Mouse (Mus musculus): ENCODE measurements around the gene Coa7. TPM values are rescaled to one million over a fixed set of nuclear protein-coding genes. Genes with fewer than 3 reads are reported as not detected.
A peak's percentile ranks its signal among the peaks of the same experiment; 100 is the strongest.

Coa7 gene
- polyA plus RNA-seq, 1 experiment from 2014 or later, result 43.1 TPM

GRCm38 (mm10) chr4:108338321-108338733 lies 10.4 kb downstream of the Coa7 start:
- no peak overlapping the region for H3K4me3 ChIP-seq (ENCODE audit: low read length)
- H3K27me3 ChIP-seq (ENCODE audit: control insufficient read depth, insufficient read depth, low read depth, low read length), result no peaks in the 10 kb centered on the region
- 48% methylated on average over 9 of the region's 9 CpGs for WGBS
- H3K4me1 ChIP-seq (replicated peaks; ENCODE audit: control insufficient read depth, insufficient read depth, low read length), result no peaks in the 10 kb centered on the region
- peaks cover 11% of the 10 kb centered on the region for H3K36me3 ChIP-seq (ENCODE audit: control insufficient read depth, insufficient read depth, low read length)
- H3K9ac ChIP-seq (ENCODE audit: low read length), result no peak overlapping the region
- H3K4me2 ChIP-seq (ENCODE audit: low read depth, low read length), result no peak overlapping the region
- H3K27ac ChIP-seq (ENCODE audit: low read length), result no peak overlapping the region
- H3K9me3 ChIP-seq (ENCODE audit: control insufficient read depth, low read length), result no peaks in the 10 kb centered on the region
- ATAC-seq (ENCODE audit: low read depth), result no peak

GRCm38 (mm10) chr4:108338811-108339210 lies 10.9 kb downstream of the Coa7 start:
- peaks cover 10% of the 10 kb centered on the region for H3K36me3 ChIP-seq (ENCODE audit: control insufficient read depth, insufficient read depth, low read length)
- no peak overlapping the region for H3K9ac ChIP-seq (ENCODE audit: low read length)
- no peak overlapping the region for H3K27ac ChIP-seq (ENCODE audit: low read length)
- H3K9me3 ChIP-seq (ENCODE audit: control insufficient read depth, low read length), result no peaks in the 10 kb centered on the region
- WGBS, result 66% methylated on average over 10 of the region's 10 CpGs
- no peaks in the 10 kb centered on the region for H3K27me3 ChIP-seq (ENCODE audit: control insufficient read depth, insufficient read depth, low read depth, low read length)
- no peak overlapping the region for H3K4me3 ChIP-seq (ENCODE audit: low read length)
- no peaks in the 10 kb centered on the region for H3K4me1 ChIP-seq (replicated peaks; ENCODE audit: control insufficient read depth, insufficient read depth, low read length)
- ATAC-seq (ENCODE audit: low read depth), result no peak
- no peak overlapping the region for H3K4me2 ChIP-seq (ENCODE audit: low read depth, low read length)

- no peak overlapping the region for H3K4me3 ChIP-seq (ENCODE audit: low read length)
- H3K4me2 ChIP-seq (ENCODE audit: low read depth, low read length), result no peak overlapping the region
- no peaks in the 10 kb centered on the region for H3K9me3 ChIP-seq (ENCODE audit: control insufficient read depth, low read length)
- no peak overlapping the region for H3K27ac ChIP-seq (ENCODE audit: low read length)
- no peaks in the 10 kb centered on the region for H3K27me3 ChIP-seq (ENCODE audit: control insufficient read depth, insufficient read depth, low read depth, low read length)
- 9% methylated on average over 4 of the region's 4 CpGs for WGBS
- peak; percentile 90 for ATAC-seq (ENCODE audit: low read depth)
- H3K36me3 ChIP-seq (ENCODE audit: control insufficient read depth, insufficient read depth, low read length), result peaks cover 8% of the 10 kb centered on the region
- no peaks in the 10 kb centered on the region for H3K4me1 ChIP-seq (replicated peaks; ENCODE audit: control insufficient read depth, insufficient read depth, low read length)
- no peak overlapping the region for H3K9ac ChIP-seq (ENCODE audit: low read length)
These were observed 11.3 kb downstream of the Coa7 start for GRCm38 (mm10) chr4:108339277-108339690.

GRCm38 (mm10) chr4:108344631-108345083 lies 16.7 kb downstream of the Coa7 start:
- Histone ChIP-seq H3K9me3 (ENCODE audit: control insufficient read depth, low read length) (no peaks in the 10 kb centered on the region), H3K9ac (ENCODE audit: low read length) (0 out of 2 replicates have a peak overlapping the region, but pooled peaks have one; percentile 10), H3K4me3 (ENCODE audit: low read length) (no peak overlapping the region), H3K27me3 (ENCODE audit: control insufficient read depth, insufficient read depth, low read depth, low read length) (no peaks in the 10 kb centered on the region), H3K36me3 (ENCODE audit: control insufficient read depth, insufficient read depth, low read length) (no peaks in the 10 kb centered on the region), H3K4me1 (replicated peaks; ENCODE audit: control insufficient read depth, insufficient read depth, low read length) (peaks cover 18% of the 10 kb centered on the region), H3K4me2 (ENCODE audit: low read depth, low read length) (0 out of 2 replicates have a peak overlapping the region, but pooled peaks have one; percentile 12), H3K27ac (ENCODE audit: low read length) (peak overlapping the region; percentile 71)
- peak; percentile 56; the same call in 1 of the 2 replicates for ATAC-seq (ENCODE audit: low read depth)
- 15% methylated on average over 7 of the region's 7 CpGs for WGBS

GRCm38 (mm10) chr4:108345826-108346225 lies 17.9 kb downstream of the Coa7 start:
- no peaks in the 10 kb centered on the region for H3K9me3 ChIP-seq (ENCODE audit: control insufficient read depth, low read length)
- H3K27ac ChIP-seq (ENCODE audit: low read length), result 0 out of 2 replicates have a peak overlapping the region, but pooled peaks have one; percentile 11
- 36% methylated on average over 4 of the region's 5 CpGs for WGBS
- no peak overlapping the region for H3K4me2 ChIP-seq (ENCODE audit: low read depth, low read length)
- H3K4me1 ChIP-seq (replicated peaks; ENCODE audit: control insufficient read depth, insufficient read depth, low read length), result peaks cover 29% of the 10 kb centered on the region
- no peaks in the 10 kb centered on the region for H3K36me3 ChIP-seq (ENCODE audit: control insufficient read depth, insufficient read depth, low read length)
- H3K9ac ChIP-seq (ENCODE audit: low read length), result no peak overlapping the region
- H3K4me3 ChIP-seq (ENCODE audit: low read length), result no peak overlapping the region
- no peaks in the 10 kb centered on the region for H3K27me3 ChIP-seq (ENCODE audit: control insufficient read depth, insufficient read depth, low read depth, low read length)
- peak; percentile 36; the same call in 1 of the 2 replicates for ATAC-seq (ENCODE audit: low read depth)

GRCm38 (mm10) chr4:108347111-108347510 lies 19.2 kb downstream of the Coa7 start:
- 71% methylated on average over 5 of the region's 5 CpGs for WGBS
- ATAC-seq (ENCODE audit: low read depth), result 0 out of 2 replicates have a peak, but pooled peaks have one; percentile 3
- Histone ChIP-seq H3K4me2 (ENCODE audit: low read depth, low read length) (no peak overlapping the region), H3K9ac (ENCODE audit: low read length) (no peak overlapping the region), H3K4me3 (ENCODE audit: low read length) (no peak overlapping the region), H3K9me3 (ENCODE audit: control insufficient read depth, low read length) (no peaks in the 10 kb centered on the region), H3K36me3 (ENCODE audit: control insufficient read depth, insufficient read depth, low read length) (no peaks in the 10 kb centered on the region), H3K27ac (ENCODE audit: low read length) (no peak overlapping the region), H3K4me1 (replicated peaks; ENCODE audit: control insufficient read depth, insufficient read depth, low read length) (peaks cover 34% of the 10 kb centered on the region), H3K27me3 (ENCODE audit: control insufficient read depth, insufficient read depth, low read depth, low read length) (no peaks in the 10 kb centered on the region)

GRCm38 (mm10) chr4:108348256-108348875 lies 20.4 kb downstream of the Coa7 start:
- Histone ChIP-seq H3K4me1 (replicated peaks; ENCODE audit: control insufficient read depth, insufficient read depth, low read length) (peaks cover 34% of the 10 kb centered on the region), H3K4me3 (ENCODE audit: low read length) (no peak overlapping the region), H3K9ac (ENCODE audit: low read length) (0 out of 2 replicates have a peak overlapping the region, but pooled peaks have one; percentile 3), H3K27ac (ENCODE audit: low read length) (peak overlapping the region; percentile 24; the same call in 1 of the 2 replicates), H3K36me3 (ENCODE audit: control insufficient read depth, insufficient read depth, low read length) (no peaks in the 10 kb centered on the region), H3K4me2 (ENCODE audit: low read depth, low read length) (no peak overlapping the region), H3K9me3 (ENCODE audit: control insufficient read depth, low read length) (no peaks in the 10 kb centered on the region), H3K27me3 (ENCODE audit: control insufficient read depth, insufficient read depth, low read depth, low read length) (no peaks in the 10 kb centered on the region)
- no peak for ATAC-seq (ENCODE audit: low read depth)
- WGBS, result 36% methylated on average over 5 of the region's 5 CpGs

GRCm38 (mm10) chr4:108349064-108349463 lies 21.1 kb downstream of the Coa7 start:
- 76% methylated on average over 3 of the region's 3 CpGs for WGBS
- no peak overlapping the region for H3K27ac ChIP-seq (ENCODE audit: low read length)

GRCm38 (mm10) chr4:108349836-108350547 lies 22.1 kb downstream of the Coa7 start:
- Histone ChIP-seq H3K9me3 (ENCODE audit: control insufficient read depth, low read length) (no peaks in the 10 kb centered on the region), H3K36me3 (ENCODE audit: control insufficient read depth, insufficient read depth, low read length) (no peaks in the 10 kb centered on the region), H3K4me2 (ENCODE audit: low read depth, low read length) (no peak overlapping the region), H3K27ac (ENCODE audit: low read length) (no peak overlapping the region), H3K9ac (ENCODE audit: low read length) (no peak overlapping the region), H3K27me3 (ENCODE audit: control insufficient read depth, insufficient read depth, low read depth, low read length) (no peaks in the 10 kb centered on the region), H3K4me3 (ENCODE audit: low read length) (no peak overlapping the region), H3K4me1 (replicated peaks; ENCODE audit: control insufficient read depth, insufficient read depth, low read length) (peaks cover 35% of the 10 kb centered on the region)
- 33% methylated on average over 8 of the region's 8 CpGs for WGBS
- no peak for ATAC-seq (ENCODE audit: low read depth)

More at GRCm38 (mm10) chr4:108349064-108349463, 21.1 kb downstream of the Coa7 start:
- Histone ChIP-seq H3K4me3 (ENCODE audit: low read length) (no peak overlapping the region), H3K4me2 (ENCODE audit: low read depth, low read length) (no peak overlapping the region), H3K4me1 (replicated peaks; ENCODE audit: control insufficient read depth, insufficient read depth, low read length) (peaks cover 34% of the 10 kb centered on the region), H3K36me3 (ENCODE audit: control insufficient read depth, insufficient read depth, low read length) (no peaks in the 10 kb centered on the region), H3K9ac (ENCODE audit: low read length) (no peak overlapping the region), H3K9me3 (ENCODE audit: control insufficient read depth, low read length) (no peaks in the 10 kb centered on the region), H3K27me3 (ENCODE audit: control insufficient read depth, insufficient read depth, low read depth, low read length) (no peaks in the 10 kb centered on the region)
- ATAC-seq (ENCODE audit: low read depth), result no peak

All from lung, embryonic 16.5 days (tissue).